Mouse (Mus musculus) liver, postnatal 0 days (tissue): ENCODE measurements at regions not wholly inside any gene's neighbourhood (a gene's known extent, or its start where the extent isn't known, plus 50 kb on each side); places are given as distances from the start of the nearest gene placed in this dataset.

Experiments used
- ATAC-seq: fragments of 200-750 bp; cut with Nextera tagmentation; 2 replicates; pipeline ENCODE4 v1.8.0; 2017; ENCODE audit warnings: mild to moderate bottlenecking, moderate library complexity
- DNase-seq: peaks from one replicate; pipeline ENCODE4 v3.0.0-alpha.2; 2016
- H3K27ac ChIP-seq: fragments of 300-500 bp; sonication (generic); 2 replicates; pipeline ENCODE4 v1.5.1; 2014; ENCODE audit warnings: antibody characterized with exemption, moderate library complexity, mild to moderate bottlenecking, low read depth
- H3K27me3 ChIP-seq: fragments of 300-500 bp; sonication (generic); 2 replicates; pipeline ENCODE4 v1.6.1; 2014; ENCODE audit warnings: low read length, control low read depth, mixed read lengths; ENCODE audit not compliant: insufficient read depth
- H3K36me3 ChIP-seq: fragments of 300-500 bp; sonication (generic); replicated peaks from 2 replicates; pipeline ENCODE4 v1.6.1; 2014; ENCODE audit warnings: mild to moderate bottlenecking, control low read depth, low read length, moderate library complexity, mixed read lengths; ENCODE audit not compliant: insufficient read depth
- H3K4me1 ChIP-seq: fragments of 300-500 bp; sonication (generic); 2 replicates; pipeline ENCODE4 v1.6.1; 2014; ENCODE audit warnings: antibody characterized with exemption, mild to moderate bottlenecking, control low read depth; ENCODE audit not compliant: insufficient read depth
- H3K4me2 ChIP-seq: fragments of 300-500 bp; sonication (generic); 2 replicates; pipeline ENCODE4 v1.6.1; 2014; ENCODE audit warnings: low read depth, mild to moderate bottlenecking, low read length, moderate library complexity, mixed read lengths
- H3K4me3 ChIP-seq: fragments of 300-500 bp; sonication (generic); 2 replicates; pipeline ENCODE4 v1.5.1; 2014; ENCODE audit warnings: low read depth, low read length
- H3K9ac ChIP-seq: fragments of 300-500 bp; sonication (generic); replicated peaks from 2 replicates; pipeline ENCODE4 v1.6.1; 2014; ENCODE audit warnings: mild to moderate bottlenecking, moderate library complexity
- H3K9me3 ChIP-seq: fragments of 300-500 bp; sonication (generic); 2 replicates; pipeline ENCODE4 v1.6.1; 2016; ENCODE audit warnings: mild to moderate bottlenecking, control low read depth, low read length, mixed read lengths
- CTCF ChIP-seq: sonication (generic); IDR thresholded peaks from 2 replicates; pipeline ENCODE4 v1.5.1; 2016; ENCODE audit warnings: antibody characterized with exemption, low read depth
- EP300 ChIP-seq: IDR thresholded peaks from 2 replicates; pipeline ENCODE4 v1.6.1; 2016; ENCODE audit warnings: antibody characterized with exemption, low read depth, mild to moderate bottlenecking
- WGBS: fragments of 180-500 bp; shearing (Covaris S2); extraction: QIAGEN DNeasy Blood & Tissue Kit; methylation state at CpG from one replicate; pipeline ENCODE4 v1.1.7; 2014; ENCODE audit not compliant: insufficient replicate concordance; 5-methylcytosine and 5-hydroxymethylcytosine counted together

DNA sequence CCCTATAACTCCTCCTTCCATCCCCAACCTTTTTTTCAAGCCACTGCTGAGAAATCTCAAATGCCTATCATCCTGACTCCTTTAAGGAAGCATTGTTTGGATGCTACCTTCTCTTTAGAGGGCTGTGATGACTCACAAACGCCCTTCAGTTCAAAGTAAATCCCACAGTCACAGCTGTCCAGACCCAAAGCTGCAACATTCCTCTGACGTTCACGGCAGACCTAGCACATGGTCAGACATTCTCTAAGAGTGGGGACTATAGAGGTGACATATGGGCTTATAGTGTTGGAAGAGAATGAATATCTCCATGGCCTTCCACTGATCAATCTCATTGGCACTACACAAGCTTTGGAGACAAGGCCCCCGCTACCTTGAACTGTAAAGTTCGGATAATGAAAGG lies 139.5 kb upstream of the Tent5a start:
- no peak for ATAC-seq
- H3K4me1 ChIP-seq: no peaks in the 10 kb centered on the region
- H3K27me3 ChIP-seq: no peaks in the 10 kb centered on the region
- no peak for DNase-seq
- H3K4me2 ChIP-seq: no peak overlapping the region
- no peak overlapping the region for H3K27ac ChIP-seq
- H3K9me3 ChIP-seq: no peaks in the 10 kb centered on the region
- no peak overlapping the region for H3K9ac ChIP-seq
- no peak overlapping the region for H3K4me3 ChIP-seq
- 70% methylated on average over 5 of the region's 5 CpGs for WGBS
- no peaks in the 10 kb centered on the region for H3K36me3 ChIP-seq
- no peak for TF ChIP-seq EP300
- no peak for TF ChIP-seq CTCF

DNA sequence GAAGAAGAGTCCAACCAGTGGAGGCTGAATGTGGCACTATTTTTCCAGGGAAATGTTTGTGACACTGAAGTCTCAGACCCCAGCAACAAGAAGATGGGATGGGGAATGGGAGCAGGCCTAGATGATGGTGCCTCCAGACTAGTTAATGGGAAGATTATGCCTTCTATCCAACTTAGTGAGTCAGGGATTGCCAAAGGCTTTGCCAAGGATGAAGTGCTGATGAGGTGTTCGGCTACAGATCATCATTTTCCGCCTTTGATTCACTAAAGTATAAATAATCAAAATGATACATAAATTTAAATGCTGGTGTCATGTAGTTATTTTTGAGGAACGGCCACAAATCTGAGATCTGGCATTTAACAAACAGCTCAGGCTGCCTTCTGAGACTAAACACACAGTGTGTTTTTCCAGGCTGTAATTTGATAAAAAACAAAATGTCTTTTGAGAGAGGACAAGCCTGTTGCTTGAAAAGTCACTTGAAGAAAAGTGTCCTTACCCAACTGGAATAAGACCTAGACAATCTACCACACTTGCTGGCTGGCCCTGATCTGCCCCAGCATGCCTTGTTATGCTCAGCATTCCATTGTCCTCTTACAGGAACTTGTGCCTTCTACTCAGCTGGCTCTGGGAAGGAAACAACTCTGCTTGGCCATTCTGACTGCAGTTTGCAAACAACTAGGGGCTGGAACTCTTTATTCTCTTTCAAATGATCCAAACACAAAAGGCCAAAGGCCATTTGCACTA lies 132.1 kb upstream of the Tent5a start:
- Histone ChIP-seq H3K9me3 (no peaks in the 10 kb centered on the region), H3K4me3 (no peak overlapping the region), H3K9ac (no peak overlapping the region), H3K27ac (no peak overlapping the region), H3K27me3 (no peaks in the 10 kb centered on the region), H3K4me2 (no peak overlapping the region), H3K36me3 (no peaks in the 10 kb centered on the region), H3K4me1 (no peaks in the 10 kb centered on the region)
- no peak for DNase-seq
- no peak for ATAC-seq
- 80% methylated on average over 3 of the region's 3 CpGs for WGBS
- TF ChIP-seq CTCF: no peak
- TF ChIP-seq EP300: no peak

- 35% methylated on average over 2 of the region's 2 CpGs for WGBS
- Histone ChIP-seq H3K9ac (no peak overlapping the region), H3K36me3 (no peaks in the 10 kb centered on the region), H3K4me3 (no peak overlapping the region), H3K4me1 (no peaks in the 10 kb centered on the region), H3K27me3 (no peaks in the 10 kb centered on the region), H3K27ac (no peak overlapping the region), H3K9me3 (no peaks in the 10 kb centered on the region), H3K4me2 (no peak overlapping the region)
- TF ChIP-seq EP300 (no peak), CTCF (no peak)
- ATAC-seq: no peak
- DNase-seq: no peak
Measured at GRCm38 (mm10) chr9:85458356-85458755, 131.2 kb upstream of the Tent5a start.

DNA sequence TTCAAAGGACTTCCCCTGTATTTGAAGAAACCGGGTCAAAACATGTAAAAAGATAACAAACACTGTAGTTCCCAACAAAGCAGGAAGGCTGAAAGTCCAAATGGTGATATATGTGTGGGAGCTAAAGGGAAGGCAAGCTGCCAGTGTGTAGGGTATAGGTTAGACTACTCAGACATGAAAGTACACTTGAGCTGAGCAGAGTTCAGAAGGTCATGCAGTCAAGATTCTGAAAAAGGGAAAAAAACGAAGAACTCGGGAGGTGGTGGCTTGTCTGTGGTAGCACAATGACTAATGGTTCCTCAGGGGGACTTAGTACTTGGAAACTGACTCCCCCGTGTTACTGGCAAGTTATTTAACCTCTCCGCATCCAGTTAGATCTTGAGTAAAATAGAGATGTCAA lies 130.3 kb upstream of the Tent5a start:
- no peak for TF ChIP-seq EP300
- TF ChIP-seq CTCF: no peak
- DNase-seq (no peak), ATAC-seq (no peak)
- H3K4me2 ChIP-seq: no peak overlapping the region
- no peak overlapping the region for H3K4me3 ChIP-seq
- WGBS: 45% methylated on average over 5 of the region's 5 CpGs
- no peak overlapping the region for H3K9ac ChIP-seq
- no peaks in the 10 kb centered on the region for H3K36me3 ChIP-seq
- H3K4me1 ChIP-seq: no peaks in the 10 kb centered on the region
- no peak overlapping the region for H3K27ac ChIP-seq
- no peaks in the 10 kb centered on the region for H3K9me3 ChIP-seq
- no peaks in the 10 kb centered on the region for H3K27me3 ChIP-seq

DNA sequence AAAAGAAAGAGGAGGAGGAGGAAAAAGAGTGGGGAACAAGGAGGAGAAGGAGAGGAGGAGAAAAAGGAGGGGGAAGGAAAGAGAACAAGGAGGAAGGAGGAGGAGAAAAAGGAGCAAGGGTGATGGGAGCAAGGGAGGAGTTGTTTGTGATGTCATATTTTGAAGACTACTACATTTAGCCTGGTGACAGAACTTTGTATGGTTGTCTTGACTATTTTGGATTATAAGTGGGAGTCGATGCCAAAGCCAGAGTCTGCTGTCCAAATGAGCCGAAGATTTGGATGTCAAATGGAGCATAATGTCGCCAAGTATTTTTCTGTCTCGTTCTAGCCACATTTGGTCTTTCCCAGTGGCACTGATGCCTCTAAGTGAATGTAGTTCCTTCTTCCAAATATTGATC lies 128.2 kb upstream of the Tent5a start:
- WGBS: 72% methylated on average over 4 of the region's 4 CpGs
- DNase-seq: no peak

DNA sequence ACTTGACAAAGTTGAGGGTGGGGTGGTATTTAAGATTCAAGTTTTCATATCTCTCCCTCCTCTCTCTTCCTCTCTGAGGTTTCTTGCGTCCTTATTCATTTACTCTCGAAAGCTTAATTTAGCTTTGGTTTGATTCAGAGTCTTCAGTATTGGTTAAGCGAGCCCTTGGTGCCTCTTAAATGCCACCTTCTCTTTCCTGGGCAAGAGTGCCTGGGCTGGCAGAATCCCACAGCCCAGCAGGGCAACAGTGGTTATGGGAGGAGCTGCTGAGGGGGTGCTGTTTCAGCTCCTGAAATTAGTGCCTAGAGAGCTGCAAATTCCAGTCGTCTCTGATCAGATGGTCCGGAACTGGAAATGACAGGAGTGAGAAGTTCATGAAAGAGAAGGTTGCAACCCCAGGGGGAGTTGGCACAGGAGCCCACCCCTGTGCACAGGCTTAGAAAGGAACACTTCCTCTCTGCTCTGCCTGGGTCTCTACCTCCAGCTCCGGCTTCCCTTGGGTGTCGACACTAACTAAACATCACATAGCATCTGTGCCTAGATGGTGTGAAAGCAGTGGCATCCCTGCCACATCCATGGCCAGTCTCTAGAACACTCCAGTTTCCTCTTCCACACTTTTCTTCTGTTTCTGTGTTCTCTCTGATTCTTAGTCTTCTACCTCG lies 125.2 kb upstream of the Tent5a start:
- ATAC-seq: no peak
- Histone ChIP-seq H3K27me3 (no peaks in the 10 kb centered on the region), H3K36me3 (no peaks in the 10 kb centered on the region), H3K4me3 (no peak overlapping the region), H3K9me3 (no peaks in the 10 kb centered on the region), H3K9ac (no peak overlapping the region), H3K4me2 (no peak overlapping the region), H3K27ac (no peak overlapping the region), H3K4me1 (no peaks in the 10 kb centered on the region)
- TF ChIP-seq EP300: no peak
- no peak for TF ChIP-seq CTCF
- 55% methylated on average over 8 of the region's 8 CpGs for WGBS
- no peak for DNase-seq

More for the DNA sequence above, 128.2 kb upstream of the Tent5a start:
- Histone ChIP-seq H3K4me2 (no peak overlapping the region), H3K9me3 (no peaks in the 10 kb centered on the region), H3K4me3 (no peak overlapping the region), H3K36me3 (no peaks in the 10 kb centered on the region), H3K27me3 (no peaks in the 10 kb centered on the region), H3K27ac (no peak overlapping the region), H3K4me1 (no peaks in the 10 kb centered on the region), H3K9ac (no peak overlapping the region)
- TF ChIP-seq EP300: no peak
- TF ChIP-seq CTCF: no peak
- no peak for ATAC-seq
